Mouse (Mus musculus) neural tube, embryonic 15.5 days (tissue): Measurements from ENCODE around the gene Ttll5. TPM values are rescaled to one million over a fixed set of nuclear protein-coding genes. Genes with fewer than 3 reads are reported as not detected.
A peak's percentile ranks its signal among the peaks of the same experiment; 100 is the strongest.

Source experiments
- ATAC-seq: fragments of 200-750 bp; cut with Nextera tagmentation; 2 replicates; pipeline ENCODE4 v1.8.0; 2017; ENCODE audit warnings: mild to moderate bottlenecking, moderate TSS enrichment, moderate library complexity; ENCODE audit not compliant: low FRiP score
- H3K27ac ChIP-seq: fragments of 300-500 bp; sonication (generic); replicated peaks from 2 replicates; pipeline ENCODE4 v1.5.1; 2015; ENCODE audit warnings: mild to moderate bottlenecking, inconsistent platforms
- H3K27me3 ChIP-seq: fragments of 300-500 bp; sonication (generic); replicated peaks from 2 replicates; pipeline ENCODE4 v1.6.1; 2015; ENCODE audit warnings: inconsistent platforms
- H3K36me3 ChIP-seq: fragments of 300-500 bp; sonication (generic); 2 replicates; pipeline ENCODE4 v1.6.1; 2015; ENCODE audit warnings: inconsistent platforms
- H3K4me1 ChIP-seq: fragments of 300-500 bp; sonication (generic); 2 replicates; pipeline ENCODE4 v1.6.1; 2015; ENCODE audit warnings: inconsistent platforms
- H3K4me2 ChIP-seq: fragments of 300-500 bp; sonication (generic); 2 replicates; pipeline ENCODE4 v1.6.1; 2015; ENCODE audit warnings: inconsistent platforms, mild to moderate bottlenecking, moderate library complexity
- H3K4me3 ChIP-seq: fragments of 300-500 bp; sonication (generic); replicated peaks from 2 replicates; pipeline ENCODE4 v1.5.1; 2015; ENCODE audit warnings: mild to moderate bottlenecking, inconsistent platforms
- H3K9ac ChIP-seq: fragments of 300-500 bp; sonication (generic); replicated peaks from 2 replicates; pipeline ENCODE4 v1.6.1; 2015; ENCODE audit warnings: mild to moderate bottlenecking, inconsistent platforms
- H3K9me3 ChIP-seq: fragments of 300-500 bp; sonication (generic); replicated peaks from 2 replicates; pipeline ENCODE4 v1.6.1; 2016; ENCODE audit warnings: inconsistent platforms
- WGBS: fragments of 180-500 bp; shearing (Covaris S2); methylation state at CpG from one replicate; pipeline ENCODE4 v1.1.7; 2015; ENCODE audit warnings: mixed read lengths; 5-methylcytosine and 5-hydroxymethylcytosine counted together
- polyA plus RNA-seq: library from polyadenylated mRNA; unstranded; fragments of >200 nt; fragmentation: Nextera tagmentation; extraction: Ambion mirVana; gene quantifications from 2 replicates; pipeline ENCODE4 v1.2.1, GENCODE M21; 2015

Ttll5 gene
- polyA plus RNA-seq, result 10.7 and 14.9 TPM in 2 replicates

DNA sequence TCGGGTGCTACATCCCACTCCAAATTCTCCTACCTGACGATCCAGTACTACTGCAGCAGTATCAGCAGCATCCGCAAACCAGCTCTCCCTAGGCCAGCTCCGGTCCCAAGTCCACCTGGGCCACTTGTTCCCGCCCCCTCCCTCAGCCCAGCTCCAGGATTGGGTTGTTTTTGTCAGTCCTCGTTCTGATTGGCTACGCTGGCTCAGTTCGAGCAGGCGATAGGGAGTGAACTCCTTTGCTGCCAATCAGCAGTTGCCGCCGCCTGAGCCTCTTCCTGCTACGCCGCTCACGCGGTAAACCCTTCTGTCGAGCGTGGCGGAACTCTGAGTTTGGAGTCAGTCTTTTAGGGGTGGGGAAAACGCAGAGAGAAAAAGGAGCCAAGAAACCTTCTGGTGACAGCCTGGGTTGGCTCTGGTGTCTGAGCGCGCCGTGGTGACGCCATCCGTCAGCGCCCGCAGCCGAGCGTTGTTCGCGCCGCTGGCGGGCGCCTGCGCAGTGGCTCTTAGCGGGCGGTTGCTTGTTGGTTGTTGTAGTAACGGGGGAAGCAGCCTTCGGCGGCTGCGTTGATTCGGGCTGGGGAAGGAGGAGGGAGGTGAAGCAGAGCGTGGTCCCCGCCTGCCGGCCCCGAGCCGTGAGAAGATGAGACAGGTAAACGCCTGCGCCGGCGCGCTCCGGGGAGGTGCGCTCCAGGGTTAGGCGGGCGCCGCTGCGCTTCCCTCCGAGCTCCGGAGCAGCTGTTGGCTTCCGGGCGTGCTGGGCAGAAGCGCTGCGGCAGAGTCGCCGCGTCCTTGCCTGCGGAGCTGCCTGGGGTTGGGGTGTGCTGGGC, at the start of gene Ttll5, which contains the start of gene Erg28:
Gene Ttll5, plus strand, starts transcription at position 222 of the 827 bp plus-strand sequence.
Gene Erg28, minus strand, starts transcription at position 113 of the 827 bp plus-strand sequence.
- no peaks in the 10 kb centered on the region for H3K27me3 ChIP-seq
- H3K4me3 ChIP-seq, result peak within 1 kb of the TSS; percentile 80
- H3K9me3 ChIP-seq, result no peaks in the 10 kb centered on the region
- H3K27ac ChIP-seq, result peak within 1 kb of the TSS; percentile 95
- H3K4me1 ChIP-seq, result peaks cover 38% of the 10 kb centered on the region
- peaks cover 18% of the 10 kb centered on the region; the same call in 1 of the 2 replicates for H3K36me3 ChIP-seq
- peak; percentile 98 for ATAC-seq
- H3K4me2 ChIP-seq, result peak within 1 kb of the TSS; percentile 73
- under 1% methylated on average over 66 of the region's 67 CpGs for WGBS
- H3K9ac ChIP-seq, result peak within 1 kb of the TSS; percentile 78

DNA sequence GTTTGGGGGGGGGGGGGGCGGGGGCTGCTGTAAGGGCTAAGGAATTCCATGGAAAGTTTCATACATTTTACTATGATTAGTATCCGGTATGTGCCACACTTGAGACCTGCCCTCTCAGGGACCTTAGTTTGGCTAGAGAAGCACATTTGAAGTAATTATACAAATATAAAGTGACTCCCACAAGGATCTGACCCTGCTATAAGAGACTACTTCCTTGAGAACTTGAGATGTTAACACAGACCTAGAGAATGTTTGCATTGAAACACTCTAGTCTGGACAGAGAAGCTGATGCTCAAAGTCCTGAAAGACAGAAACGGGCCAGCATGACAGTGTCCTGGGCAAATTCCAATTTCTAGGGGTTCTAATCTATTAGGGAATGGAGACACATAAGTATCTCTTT, 45.5 kb upstream of the Ttll5 start:
- Histone ChIP-seq H3K9me3 (no peaks in the 10 kb centered on the region; the same call in 1 of the 2 replicates), H3K27me3 (no peaks in the 10 kb centered on the region), H3K4me2 (no peak overlapping the region), H3K4me1 (no peaks in the 10 kb centered on the region), H3K9ac (no peak overlapping the region), H3K36me3 (no peaks in the 10 kb centered on the region), H3K27ac (no peak overlapping the region), H3K4me3 (no peak overlapping the region)
- WGBS, result 88% methylated on average over 3 of the region's 3 CpGs
- ATAC-seq, result no peak

DNA sequence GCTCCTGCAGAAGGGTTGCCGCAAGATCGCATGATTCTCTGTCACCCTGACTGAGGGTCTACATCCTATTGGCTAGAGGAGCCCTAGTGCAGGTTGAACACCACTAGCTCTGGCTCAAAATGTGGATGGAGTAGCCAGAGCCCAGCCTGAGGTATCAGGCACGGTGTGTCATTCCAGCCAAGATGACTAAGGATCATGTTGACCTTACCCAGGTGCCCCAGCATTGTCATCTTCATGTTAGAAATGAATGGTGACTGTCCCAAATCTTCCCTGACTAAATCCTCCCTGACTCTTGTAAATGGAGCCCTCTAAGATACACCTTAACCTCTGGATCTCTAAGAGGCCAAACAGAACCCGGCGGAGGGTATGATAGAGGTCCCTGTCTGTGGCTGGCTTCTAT, 44.8 kb upstream of the Ttll5 start:
- Histone ChIP-seq H3K36me3 (no peaks in the 10 kb centered on the region), H3K9me3 (no peaks in the 10 kb centered on the region), H3K9ac (no peak overlapping the region), H3K27me3 (no peaks in the 10 kb centered on the region), H3K4me2 (no peak overlapping the region), H3K4me1 (no peaks in the 10 kb centered on the region), H3K4me3 (no peak overlapping the region), H3K27ac (no peak overlapping the region)
- ATAC-seq, result no peak
- 95% methylated on average over 5 of the region's 5 CpGs for WGBS

DNA sequence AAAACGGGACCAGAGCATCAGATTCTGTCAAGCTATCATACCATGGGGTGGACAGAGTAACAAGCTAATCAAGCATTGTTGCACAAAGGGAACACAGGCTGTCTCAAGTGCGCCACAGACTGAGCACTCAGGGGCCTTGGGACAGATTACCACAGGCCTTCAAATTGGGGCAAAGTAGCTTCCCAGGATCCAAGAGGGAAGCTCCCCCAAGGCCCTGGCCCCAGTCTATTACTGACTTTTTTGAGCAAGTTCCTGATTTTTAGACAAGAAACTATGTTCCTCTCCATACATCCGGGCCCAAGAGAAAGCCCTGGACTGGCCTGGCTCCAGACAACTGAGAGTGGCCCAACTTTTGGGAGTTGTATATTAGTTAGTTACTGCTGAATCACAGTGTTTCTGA, 42.9 kb upstream of the Ttll5 start:
- Histone ChIP-seq H3K9ac (no peak overlapping the region), H3K4me2 (no peak overlapping the region), H3K9me3 (no peaks in the 10 kb centered on the region), H3K4me3 (no peak overlapping the region), H3K36me3 (no peaks in the 10 kb centered on the region), H3K27me3 (no peaks in the 10 kb centered on the region), H3K27ac (no peak overlapping the region), H3K4me1 (no peaks in the 10 kb centered on the region)
- ATAC-seq, result no peak
- WGBS, result 87% methylated on average over 3 of the region's 3 CpGs

DNA sequence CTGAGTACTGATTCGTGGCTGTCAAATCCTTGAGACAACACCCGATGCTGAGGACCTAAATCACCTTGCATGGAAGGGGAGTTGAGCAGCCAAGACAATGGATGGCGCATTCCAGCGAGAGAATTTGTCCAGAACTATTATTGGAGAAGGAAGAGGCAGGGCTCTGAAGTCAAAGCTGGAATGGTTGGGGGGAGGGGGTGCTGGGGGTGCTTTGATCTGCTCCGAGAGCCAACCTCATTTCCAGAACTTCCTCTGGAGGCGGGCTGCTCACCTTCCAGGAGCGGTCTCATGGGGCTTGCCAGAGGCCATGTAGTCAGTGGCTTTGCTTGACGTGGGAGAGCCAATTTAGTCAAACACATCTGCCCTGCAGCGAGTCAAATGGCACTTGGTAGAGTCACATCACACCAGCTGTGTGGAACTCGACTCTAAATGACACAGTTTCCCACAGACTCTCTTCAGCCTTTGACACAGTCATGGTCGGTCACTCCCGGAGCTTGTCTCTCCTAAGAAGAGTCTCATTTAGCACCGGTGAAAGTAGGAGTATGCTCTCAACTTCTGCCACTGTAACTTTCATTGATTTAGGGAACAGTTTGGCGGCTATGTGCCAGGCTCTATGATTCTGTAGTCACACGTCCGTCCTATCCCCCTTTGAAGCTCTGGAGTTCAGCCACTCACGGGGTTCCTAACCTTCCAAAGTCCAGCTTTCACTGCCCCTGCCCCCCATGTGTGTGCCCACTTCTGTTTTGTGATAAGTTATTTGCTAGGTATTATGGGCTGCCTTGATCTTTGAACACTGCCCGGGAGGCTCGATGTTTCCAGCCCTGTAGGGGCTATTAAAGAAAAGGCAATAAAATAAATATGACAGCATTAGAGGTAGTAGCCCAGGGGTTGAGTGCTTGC, 39.3 kb upstream of the Ttll5 start:
- 53% methylated on average over 19 of the region's 19 CpGs for WGBS
- H3K4me1 ChIP-seq, result no peaks in the 10 kb centered on the region
- no peak for ATAC-seq
- H3K9ac ChIP-seq, result no peak overlapping the region
- H3K9me3 ChIP-seq, result no peaks in the 10 kb centered on the region
- H3K27ac ChIP-seq, result no peak overlapping the region
- no peak overlapping the region for H3K4me3 ChIP-seq
- no peaks in the 10 kb centered on the region for H3K27me3 ChIP-seq
- no peak overlapping the region for H3K4me2 ChIP-seq
- no peaks in the 10 kb centered on the region for H3K36me3 ChIP-seq

DNA sequence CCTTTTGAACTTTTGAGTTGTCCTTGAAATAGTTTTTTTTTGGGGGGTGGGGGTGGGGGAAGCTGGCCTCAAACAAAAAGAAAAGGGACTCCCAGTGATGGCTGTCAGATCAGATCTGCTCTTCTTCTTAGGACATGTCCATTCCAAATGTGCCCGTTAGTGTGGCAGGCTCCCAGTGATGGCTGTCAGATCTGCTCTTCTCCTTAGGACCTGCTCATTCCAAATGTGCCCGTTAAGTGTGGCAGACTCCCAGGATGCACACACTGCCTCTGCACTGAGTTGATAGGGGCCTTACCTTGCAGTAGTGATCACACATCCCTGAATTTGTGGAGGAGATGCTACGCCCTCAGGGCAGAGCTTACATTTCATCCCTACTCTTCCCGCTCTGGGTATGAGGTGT, 32.3 kb upstream of the Ttll5 start:
- Histone ChIP-seq H3K9me3 (no peaks in the 10 kb centered on the region), H3K9ac (no peak overlapping the region), H3K4me3 (no peak overlapping the region), H3K4me1 (0 out of 2 replicates have a peak, but pooled peaks cover 3% of the 10 kb centered on the region), H3K4me2 (no peak overlapping the region), H3K27me3 (no peaks in the 10 kb centered on the region), H3K36me3 (no peaks in the 10 kb centered on the region), H3K27ac (no peak overlapping the region)
- WGBS, result 90% methylated on average over 4 of the region's 4 CpGs
- no peak for ATAC-seq

DNA sequence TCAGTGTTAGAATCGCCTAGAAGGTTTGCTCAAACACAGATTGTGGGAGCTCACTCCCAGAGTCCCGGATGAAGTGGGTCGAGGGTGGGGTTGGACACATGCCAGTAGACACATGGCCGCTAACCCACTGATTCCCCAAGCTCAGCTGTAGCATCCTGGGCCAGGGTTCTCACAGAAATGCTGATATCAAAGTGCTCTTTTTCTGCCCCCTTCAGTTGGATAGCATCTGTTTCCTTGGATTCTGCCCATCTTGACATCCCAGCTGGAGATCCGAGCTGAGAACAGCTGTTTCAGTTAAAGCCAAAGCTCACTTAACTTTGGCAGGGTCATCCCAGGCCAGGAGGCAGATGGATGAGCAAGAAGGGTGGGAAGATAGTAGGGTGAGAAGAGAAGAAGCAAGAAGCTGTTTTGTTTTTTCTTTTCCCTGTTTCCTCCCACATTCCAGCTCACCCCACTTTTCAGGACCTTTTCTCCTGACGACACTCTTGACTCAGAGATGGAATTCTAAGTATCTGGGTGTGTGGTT, 31.6 kb upstream of the Ttll5 start:
- H3K36me3 ChIP-seq, result no peaks in the 10 kb centered on the region
- no peaks in the 10 kb centered on the region for H3K27me3 ChIP-seq
- no peak for ATAC-seq
- H3K9me3 ChIP-seq, result no peaks in the 10 kb centered on the region
- H3K4me1 ChIP-seq, result 0 out of 2 replicates have a peak, but pooled peaks cover 3% of the 10 kb centered on the region
- H3K4me2 ChIP-seq, result no peak overlapping the region
- WGBS, result 62% methylated on average over 6 of the region's 6 CpGs
- H3K4me3 ChIP-seq, result no peak overlapping the region
- H3K27ac ChIP-seq, result no peak overlapping the region
- H3K9ac ChIP-seq, result no peak overlapping the region

DNA sequence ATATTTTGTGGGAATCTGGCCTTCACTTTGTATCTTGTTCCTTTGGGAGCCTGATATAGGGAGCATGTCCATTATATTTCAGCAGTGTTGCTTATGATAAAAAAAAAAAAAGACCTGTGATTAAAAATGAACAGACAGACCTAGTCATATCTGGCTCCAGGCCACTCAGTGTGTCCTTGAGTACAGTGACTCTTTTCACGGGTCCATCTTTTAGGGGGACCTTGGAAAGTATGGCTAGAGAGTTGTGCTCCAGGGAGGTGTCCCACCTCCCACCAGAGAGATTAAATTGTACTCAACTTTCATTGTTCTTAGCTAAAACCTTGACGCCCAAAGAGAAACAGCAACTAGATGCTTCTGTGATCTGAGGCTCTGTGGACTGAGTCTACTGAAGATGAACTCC, 30.4 kb upstream of the Ttll5 start:
- Histone ChIP-seq H3K4me1 (0 out of 2 replicates have a peak, but pooled peaks cover 3% of the 10 kb centered on the region), H3K36me3 (no peaks in the 10 kb centered on the region), H3K4me3 (no peak overlapping the region), H3K4me2 (no peak overlapping the region), H3K9me3 (no peaks in the 10 kb centered on the region), H3K9ac (no peak overlapping the region), H3K27ac (no peak overlapping the region), H3K27me3 (no peaks in the 10 kb centered on the region)
- WGBS, result 91% methylated on average over 2 of the region's 2 CpGs
- no peak for ATAC-seq

DNA sequence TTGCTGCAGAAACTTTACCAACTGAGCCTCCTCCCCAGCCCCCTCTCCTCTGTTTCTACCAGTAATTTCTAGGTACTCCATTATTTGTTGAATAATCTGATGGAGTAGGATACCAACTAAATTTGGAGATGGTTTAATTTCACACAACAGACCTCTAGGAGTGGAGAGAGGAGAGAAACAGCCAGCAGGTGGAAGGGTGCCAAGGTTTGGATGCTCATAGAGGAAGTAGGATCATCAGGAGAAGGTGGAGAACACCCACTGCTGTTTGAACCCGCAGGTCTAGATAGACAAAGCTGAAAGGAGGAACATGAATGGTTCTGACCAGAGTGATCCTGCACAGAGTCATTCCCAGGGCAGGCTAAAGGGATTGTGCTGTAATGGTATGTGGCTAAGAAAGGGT, 28.9 kb upstream of the Ttll5 start:
- H3K27ac ChIP-seq, result no peak overlapping the region
- H3K4me1 ChIP-seq, result 0 out of 2 replicates have a peak, but pooled peaks cover 3% of the 10 kb centered on the region
- no peaks in the 10 kb centered on the region for H3K9me3 ChIP-seq
- H3K4me2 ChIP-seq, result no peak overlapping the region
- no peaks in the 10 kb centered on the region for H3K27me3 ChIP-seq
- H3K4me3 ChIP-seq, result no peak overlapping the region
- no peak overlapping the region for H3K9ac ChIP-seq
- H3K36me3 ChIP-seq, result no peaks in the 10 kb centered on the region
- WGBS, result 96% methylated on average over 1 of the region's 1 CpGs
- no peak for ATAC-seq

DNA sequence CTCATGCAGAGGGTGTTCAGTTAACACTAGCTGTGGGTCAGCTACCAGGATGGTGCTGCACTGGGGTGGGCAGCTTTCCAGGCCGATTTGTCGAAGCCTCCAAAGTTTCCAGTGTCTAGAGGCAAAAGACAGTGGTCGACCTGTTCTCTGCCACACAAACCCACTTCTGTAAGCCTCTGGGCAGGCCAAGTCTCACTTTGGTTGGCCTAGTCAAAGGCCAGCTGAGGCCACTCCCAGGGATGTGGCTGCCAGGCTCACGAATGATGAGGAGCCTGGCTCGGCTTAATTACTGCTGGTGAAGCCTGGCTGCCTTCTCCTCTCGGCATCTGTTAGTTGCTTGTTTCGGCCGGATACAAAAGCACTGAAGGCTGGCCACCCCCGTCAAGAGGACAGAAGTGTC, 24.4 kb upstream of the Ttll5 start:
- Histone ChIP-seq H3K4me2 (no peak overlapping the region), H3K4me3 (no peak overlapping the region), H3K27ac (no peak overlapping the region), H3K9me3 (no peaks in the 10 kb centered on the region), H3K4me1 (no peaks in the 10 kb centered on the region), H3K9ac (no peak overlapping the region), H3K27me3 (no peaks in the 10 kb centered on the region), H3K36me3 (no peaks in the 10 kb centered on the region)
- no peak for ATAC-seq
- 50% methylated on average over 9 of the region's 9 CpGs for WGBS

DNA sequence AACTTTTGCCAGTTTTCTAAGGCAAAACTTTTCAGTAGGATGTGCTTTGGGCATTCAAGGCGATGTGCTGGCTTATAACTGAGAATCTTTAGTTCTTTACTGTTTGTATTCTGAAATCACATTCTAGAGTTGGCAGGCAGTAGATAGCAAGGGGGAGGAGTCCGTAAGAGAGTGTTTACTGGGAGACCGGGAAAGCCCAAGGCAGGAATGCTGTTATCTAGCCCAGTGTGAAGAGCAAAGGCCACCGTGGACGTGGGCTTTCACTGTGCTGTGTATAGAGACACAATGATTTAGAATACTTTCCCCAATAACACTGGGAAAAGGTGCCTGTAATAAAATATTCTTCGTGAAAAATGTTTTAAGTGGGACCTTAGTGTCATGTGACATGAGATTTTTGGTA, 14.7 kb upstream of the Ttll5 start:
- Histone ChIP-seq H3K4me2 (no peak overlapping the region), H3K27ac (no peak overlapping the region), H3K9ac (no peak overlapping the region), H3K9me3 (no peaks in the 10 kb centered on the region), H3K4me3 (no peak overlapping the region), H3K27me3 (no peaks in the 10 kb centered on the region), H3K36me3 (peaks cover 14% of the 10 kb centered on the region), H3K4me1 (no peaks in the 10 kb centered on the region)
- ATAC-seq, result no peak
- WGBS, result 66% methylated on average over 6 of the region's 6 CpGs
